Mouse (Mus musculus): ENCODE data around the gene Nfu1. TPM values are rescaled to one million over a fixed set of nuclear protein-coding genes. Genes with fewer than 3 reads are reported as not detected.

Gene Nfu1
- polyA plus RNA-seq, 1 experiment from 2014 or later, result 105 TPM

Other genes starting within 250 kb of the Nfu1 start
- 32.5 and 34.7 TPM in 2 replicates for gene Anxa4, start 215.7 kb upstream of the Nfu1 start, polyA plus RNA-seq (2015; fragmentation: Nextera tagmentation; extraction: Ambion mirVana)
- gene Aak1, start 159.7 kb upstream of the Nfu1 start, polyA plus RNA-seq (2015; fragmentation: Nextera tagmentation; extraction: Ambion mirVana), result 16.9 and 19.0 TPM in 2 replicates
- gene Gfpt1, start 33.6 kb downstream of the Nfu1 start, polyA plus RNA-seq (2015; fragmentation: Nextera tagmentation; extraction: Ambion mirVana), result 22.0 and 22.2 TPM in 2 replicates
- gene D6Ertd527e, start 95.5 kb downstream of the Nfu1 start, polyA plus RNA-seq (2015; fragmentation: Nextera tagmentation; extraction: Ambion mirVana), result 0.15 and 0.28 TPM in 2 replicates